Mouse (Mus musculus) small intestine, adult 2 months (tissue): ENCODE data around the gene Cacna1b. TPM values are rescaled to one million over a fixed set of nuclear protein-coding genes. Genes with fewer than 3 reads are reported as not detected.

ENCODE experiments used
- H3K27ac ChIP-seq: fragments of 200-500 bp; 2 replicates; pipeline ENCODE4 v1.5.1; 2012; ENCODE audit warnings: low read depth, low read length, control low read depth, inconsistent platforms; ENCODE audit not compliant: insufficient read depth
- H3K27me3 ChIP-seq: fragments of 200-500 bp; 2 replicates; pipeline ENCODE4 v1.6.1; 2012; ENCODE audit warnings: mild to moderate bottlenecking, moderate library complexity, low read length, inconsistent platforms; ENCODE audit not compliant: control insufficient read depth, insufficient read depth
- H3K36me3 ChIP-seq: fragments of 200-500 bp; 2 replicates; pipeline ENCODE4 v1.6.1; 2012; ENCODE audit warnings: mild to moderate bottlenecking, low read length, control low read depth, inconsistent platforms; ENCODE audit not compliant: control insufficient read depth, insufficient read depth
- H3K4me1 ChIP-seq: fragments of 200-500 bp; 2 replicates; pipeline ENCODE4 v1.6.1; 2012; ENCODE audit warnings: low read length, inconsistent platforms, mixed read lengths; ENCODE audit not compliant: control insufficient read depth, insufficient read depth, insufficient read length
- H3K4me3 ChIP-seq: fragments of 200-500 bp; 2 replicates; pipeline ENCODE4 v1.5.1; 2012; ENCODE audit warnings: low read depth, mild to moderate bottlenecking, control low read depth, inconsistent platforms, low read length, moderate library complexity
- CTCF ChIP-seq: fragments of 200-500 bp; IDR thresholded peaks from 2 replicates; pipeline ENCODE4 v1.5.1; 2012; ENCODE audit warnings: low read depth, mild to moderate bottlenecking, control low read depth, inconsistent platforms, low read length, moderate library complexity, mixed read lengths; ENCODE audit not compliant: insufficient replicate concordance, insufficient read length; ENCODE audit errors: extremely low read depth
- POLR2A ChIP-seq: fragments of 200-500 bp; IDR thresholded peaks from 2 replicates; pipeline ENCODE4 v1.6.1; 2012; ENCODE audit warnings: low read depth, mild to moderate bottlenecking, control low read depth, inconsistent platforms, low read length, moderate library complexity
- WGBS: fragments of 180-500 bp; shearing (Covaris S2); methylation state at CpG from one replicate; pipeline ENCODE4 v1.1.7; 2018; 5-methylcytosine and 5-hydroxymethylcytosine counted together
- polyA plus RNA-seq: library from polyadenylated mRNA; depleted of rRNA; stranded (reverse); fragments of >200 nt; gene quantifications from 2 replicates; pipeline ENCODE4 v1.2.3, GENCODE M21; 2012

Gene Cacna1b
- polyA plus RNA-seq, 1 experiment: 4.9 TPM

DNA sequence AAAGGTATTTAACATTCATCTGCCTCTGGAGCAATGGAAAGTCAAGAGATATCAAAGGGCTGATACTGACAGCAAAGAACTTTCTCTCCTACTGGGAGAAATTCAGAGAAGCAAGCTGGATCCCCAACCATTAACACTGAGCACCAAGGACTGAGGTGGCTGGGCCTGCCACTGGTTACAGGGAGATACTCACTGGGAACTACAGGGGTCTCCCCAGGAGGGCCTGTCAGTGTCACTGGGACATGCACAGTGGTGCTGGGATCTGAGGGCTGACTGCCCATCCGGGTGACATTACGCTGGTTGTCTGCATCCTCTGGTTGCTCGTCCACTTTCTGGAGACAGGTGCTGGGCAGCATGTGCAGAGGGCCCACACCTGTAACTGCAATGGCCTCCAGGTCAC is 85.3 kb downstream of the Cacna1b start:
- Histone ChIP-seq H3K27ac (no peak overlapping the region), H3K4me3 (no peak overlapping the region), H3K4me1 (peaks cover 2% of the 10 kb centered on the region), H3K36me3 (no peaks in the 10 kb centered on the region), H3K27me3 (no peaks in the 10 kb centered on the region)
- TF ChIP-seq CTCF (no peak), POLR2A (no peak)
- WGBS: 94% methylated on average over 3 of the region's 3 CpGs

DNA sequence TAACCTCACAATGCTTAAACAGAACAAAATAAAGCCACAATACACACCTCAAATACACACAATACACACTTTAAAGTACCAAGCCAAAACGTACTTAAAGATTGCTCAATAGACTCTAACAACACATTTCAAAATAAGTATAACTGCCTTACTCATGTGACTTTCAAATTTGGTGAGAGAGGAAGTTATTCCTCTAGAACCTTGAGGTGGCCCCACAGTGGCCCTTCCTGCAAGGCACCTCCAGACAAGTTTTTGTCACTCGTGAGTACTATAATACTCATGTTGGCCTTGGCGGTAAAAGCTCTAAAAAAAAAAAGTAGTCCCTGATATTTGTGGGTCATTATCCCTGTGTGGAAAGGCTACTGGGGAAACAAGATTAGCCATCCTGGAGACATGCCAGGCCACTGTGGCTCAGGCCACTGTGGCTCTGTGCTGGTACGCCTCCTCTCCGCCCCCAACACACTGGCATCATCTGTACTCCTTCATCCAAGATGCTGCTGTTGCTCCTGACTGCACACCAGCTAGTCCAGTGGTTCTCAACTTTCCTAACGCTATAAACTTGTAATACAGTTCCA is 88.4 kb downstream of the Cacna1b start:
- TF ChIP-seq CTCF: no peak
- TF ChIP-seq POLR2A: no peak
- Histone ChIP-seq H3K4me3 (no peak overlapping the region), H3K27me3 (no peaks in the 10 kb centered on the region), H3K27ac (no peak overlapping the region), H3K4me1 (peaks cover 2% of the 10 kb centered on the region), H3K36me3 (no peaks in the 10 kb centered on the region)
- WGBS: 74% methylated on average over 6 of the region's 6 CpGs

DNA sequence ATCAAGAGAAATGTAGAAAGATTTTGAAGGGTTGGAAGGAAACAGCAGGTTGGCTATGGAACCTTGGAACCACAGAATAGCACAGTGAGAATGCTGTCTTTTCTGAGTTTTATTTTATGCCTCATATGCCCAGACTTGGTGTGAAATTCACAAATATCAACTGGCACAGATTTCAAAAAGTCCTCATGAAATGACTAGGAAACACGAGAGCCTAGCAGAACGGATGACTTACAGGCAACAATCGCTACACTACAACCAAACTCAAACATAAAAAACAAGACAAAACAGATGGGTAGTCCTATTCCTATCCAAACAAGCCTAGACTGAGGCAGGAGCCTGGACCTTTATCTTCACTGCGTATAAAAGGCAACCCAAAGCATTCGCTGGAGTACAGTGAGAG is 94.4 kb downstream of the Cacna1b start:
- no peak for TF ChIP-seq POLR2A
- no peak for TF ChIP-seq CTCF
- no peaks in the 10 kb centered on the region for H3K36me3 ChIP-seq
- 90% methylated on average over 5 of the region's 5 CpGs for WGBS
- no peak overlapping the region for H3K27ac ChIP-seq
- H3K4me3 ChIP-seq: no peak overlapping the region
- no peaks in the 10 kb centered on the region for H3K4me1 ChIP-seq
- H3K27me3 ChIP-seq: no peaks in the 10 kb centered on the region

DNA sequence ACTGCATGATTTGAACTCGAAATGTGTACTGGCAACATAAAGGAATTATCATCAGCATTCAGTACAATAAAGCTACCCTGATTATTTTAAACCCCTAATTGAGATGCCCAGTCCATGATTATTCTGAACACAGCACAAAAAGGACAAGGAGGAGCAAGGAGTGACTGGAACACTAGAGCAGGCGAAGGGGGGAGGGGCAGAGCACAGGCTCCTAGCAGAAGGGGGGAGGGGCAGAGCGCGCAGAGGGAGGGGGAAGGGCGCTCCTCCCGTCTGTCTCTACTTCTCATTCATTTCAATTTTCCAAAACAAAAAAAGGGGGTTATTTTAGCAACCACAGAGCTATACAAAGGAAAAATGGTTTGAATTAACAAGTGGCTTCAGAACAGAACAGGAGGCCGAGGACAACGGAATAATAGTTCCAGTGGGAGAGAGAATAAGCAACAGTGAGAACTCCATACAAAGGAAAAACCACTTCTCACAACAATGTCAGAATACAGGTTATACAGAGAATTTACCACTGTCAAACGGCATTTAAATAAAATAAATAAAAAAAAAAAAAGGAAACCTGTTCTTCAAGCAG is 98.2 kb downstream of the Cacna1b start:
- no peak overlapping the region for H3K4me3 ChIP-seq
- no peak for TF ChIP-seq POLR2A
- TF ChIP-seq CTCF: no peak
- no peaks in the 10 kb centered on the region for H3K27me3 ChIP-seq
- H3K36me3 ChIP-seq: no peaks in the 10 kb centered on the region
- 36% methylated on average over 9 of the region's 9 CpGs for WGBS
- H3K4me1 ChIP-seq: no peaks in the 10 kb centered on the region
- H3K27ac ChIP-seq: no peak overlapping the region

DNA sequence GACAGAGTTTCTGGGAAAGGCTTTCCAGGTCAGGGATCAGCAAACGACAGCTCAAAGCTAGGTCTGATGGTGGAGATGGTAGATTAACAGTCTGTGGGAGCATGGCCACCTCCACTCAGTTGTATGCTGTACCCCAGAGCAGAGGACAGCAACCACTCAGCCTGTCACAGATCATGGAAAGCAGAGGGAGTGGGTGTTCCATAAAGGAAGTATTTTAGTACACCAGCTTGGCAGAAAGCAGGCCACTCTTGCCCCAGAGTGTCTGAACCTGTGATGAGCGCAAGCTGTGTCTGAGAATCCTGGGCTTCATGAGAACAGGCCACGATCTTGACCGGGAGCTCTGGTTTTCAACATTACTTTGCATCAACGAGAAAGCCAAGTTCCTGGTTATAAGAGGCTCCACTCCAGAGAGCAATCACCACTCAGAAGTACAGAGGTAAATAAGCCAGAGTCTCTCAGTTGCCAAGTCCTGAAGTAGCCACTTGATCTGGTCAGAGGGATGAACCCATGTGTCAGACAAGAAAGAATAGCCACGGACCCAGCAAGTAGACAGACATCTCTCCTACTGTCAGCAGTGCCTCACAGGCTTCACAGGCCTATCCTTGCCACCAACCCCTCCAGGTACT is 103.7 kb downstream of the Cacna1b start:
- H3K4me1 ChIP-seq: no peaks in the 10 kb centered on the region
- 72% methylated on average over 6 of the region's 6 CpGs for WGBS
- no peak for TF ChIP-seq CTCF
- TF ChIP-seq POLR2A: no peak
- no peak overlapping the region for H3K27ac ChIP-seq
- no peaks in the 10 kb centered on the region for H3K36me3 ChIP-seq
- no peak overlapping the region for H3K4me3 ChIP-seq
- no peaks in the 10 kb centered on the region for H3K27me3 ChIP-seq

DNA sequence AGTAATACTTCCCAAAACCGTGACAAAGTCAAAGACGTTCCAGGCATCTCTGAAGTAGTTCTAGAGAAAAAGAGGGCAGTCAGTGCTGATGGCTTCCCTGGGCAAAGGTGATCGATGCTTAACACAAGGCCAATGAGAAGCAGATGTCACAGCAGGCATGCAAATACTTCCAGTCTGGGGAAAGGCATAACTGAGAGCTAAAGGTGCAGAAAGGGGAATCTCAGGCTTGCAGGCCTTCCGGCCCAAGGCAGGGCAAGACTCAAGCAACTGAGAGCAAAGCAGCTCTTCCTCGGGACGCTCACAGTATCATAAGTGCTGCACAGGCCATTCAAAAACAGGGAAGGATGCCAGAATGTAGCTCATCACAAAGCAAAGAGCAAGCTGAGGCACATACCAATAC is 114.4 kb downstream of the Cacna1b start:
- Histone ChIP-seq H3K4me3 (no peak overlapping the region), H3K36me3 (no peaks in the 10 kb centered on the region), H3K27me3 (no peaks in the 10 kb centered on the region), H3K27ac (no peak overlapping the region), H3K4me1 (no peaks in the 10 kb centered on the region)
- TF ChIP-seq POLR2A (no peak), CTCF (no peak)
- 88% methylated on average over 6 of the region's 6 CpGs for WGBS

DNA sequence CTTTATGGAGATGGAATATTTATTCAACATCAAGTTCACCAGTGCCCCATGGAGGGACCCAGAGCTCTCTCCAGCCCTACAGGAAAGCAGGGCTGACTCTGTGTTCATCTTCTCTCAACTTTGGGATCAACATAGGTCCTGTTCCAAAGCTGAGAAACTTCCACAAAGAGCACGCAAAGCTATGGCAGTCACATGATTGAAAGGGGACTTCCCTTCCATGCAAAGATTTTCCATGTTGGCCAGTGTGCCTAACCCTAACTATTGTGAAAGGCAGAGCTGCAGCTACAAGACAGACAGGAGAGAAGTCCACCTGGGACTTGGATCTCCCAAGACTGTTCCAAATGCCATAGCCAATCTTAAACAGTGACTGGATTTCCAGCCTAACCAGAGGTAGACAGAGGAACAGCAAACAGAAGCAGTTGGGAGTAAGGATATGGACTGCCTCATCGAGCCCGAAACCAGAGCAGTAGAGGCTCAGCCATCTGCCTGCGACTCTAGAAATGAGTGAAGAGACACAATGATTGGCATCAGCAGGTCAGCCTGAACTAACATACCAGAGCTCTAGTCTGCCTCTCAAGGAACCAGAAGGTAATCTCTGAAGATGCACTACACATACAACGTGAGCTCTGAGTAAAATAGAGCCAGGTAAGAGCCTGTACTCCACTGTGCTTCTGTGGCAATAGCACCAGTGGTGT is 116.4 kb downstream of the Cacna1b start:
- no peaks in the 10 kb centered on the region for H3K27me3 ChIP-seq
- no peaks in the 10 kb centered on the region for H3K4me1 ChIP-seq
- no peak overlapping the region for H3K4me3 ChIP-seq
- no peak overlapping the region for H3K27ac ChIP-seq
- no peaks in the 10 kb centered on the region for H3K36me3 ChIP-seq
- 89% methylated on average over 5 of the region's 5 CpGs for whole genome bisulfite sequencing
- TF ChIP-seq CTCF (no peak), POLR2A (no peak)
